Mouse (Mus musculus) gastrocnemius, adult 2 months (tissue): ENCODE data around the gene Rpl10-ps3. TPM values are rescaled to one million over a fixed set of nuclear protein-coding genes. Genes with fewer than 3 reads are reported as not detected.

ENCODE experiments used
- DNase-seq: peaks from one replicate; pipeline ENCODE4 v3.0.0; 2022
- H3K27ac ChIP-seq: fragments of 200-600 bp; 2 replicates; pipeline ENCODE4 v1.8.1; 2022; ENCODE audit warnings: mild to moderate bottlenecking
- H3K4me3 ChIP-seq: fragments of 200-600 bp; 2 replicates; pipeline ENCODE4 v1.8.1; 2022; ENCODE audit warnings: mild to moderate bottlenecking, moderate library complexity
- CTCF ChIP-seq: fragments of 200-600 bp; IDR thresholded peaks from 2 replicates; pipeline ENCODE4 v1.8.1; 2022; ENCODE audit warnings: antibody characterized with exemption, mild to moderate bottlenecking, moderate library complexity
- intact Hi-C: fragments of 180-260 bp; cut with DNase I; formaldehyde crosslinking; loops from one replicate; pipeline ENCODE4 v1.15.1; 2025
- long read RNA-seq, 2 experiments: library from polyadenylated mRNA; stranded (forward); transcript quantifications; one replicate each; pipeline ENCODE4 v2.0.0; 2021
- total RNA-seq, 2 experiments: library from RNA; stranded (reverse); gene quantifications; 2 replicates each; pipeline ENCODE4 v1.2.3; 2021

Gene Rpl10-ps3
- 100 to 1,000 TPM; 492 to 547 TPM for total RNA-seq
- long read RNA-seq, experiment 1, transcript Rpl10-ps3-201 (1 exons, 768 nt), result major isoform, 87 of 87 reads
- long read RNA-seq, experiment 1, partial matches to known transcripts, result 0 of 87 reads
- long read RNA-seq, experiment 1, other reads (novel, unspliced or antisense), result 0 of 87 reads
- long read RNA-seq, experiment 2, transcript Rpl10-ps3-201 (1 exons, 768 nt), result major isoform, 94 of 94 reads
- long read RNA-seq, experiment 2, partial matches to known transcripts, result 0 of 94 reads
- long read RNA-seq, experiment 2, other reads (novel, unspliced or antisense), result 0 of 94 reads

DNA sequence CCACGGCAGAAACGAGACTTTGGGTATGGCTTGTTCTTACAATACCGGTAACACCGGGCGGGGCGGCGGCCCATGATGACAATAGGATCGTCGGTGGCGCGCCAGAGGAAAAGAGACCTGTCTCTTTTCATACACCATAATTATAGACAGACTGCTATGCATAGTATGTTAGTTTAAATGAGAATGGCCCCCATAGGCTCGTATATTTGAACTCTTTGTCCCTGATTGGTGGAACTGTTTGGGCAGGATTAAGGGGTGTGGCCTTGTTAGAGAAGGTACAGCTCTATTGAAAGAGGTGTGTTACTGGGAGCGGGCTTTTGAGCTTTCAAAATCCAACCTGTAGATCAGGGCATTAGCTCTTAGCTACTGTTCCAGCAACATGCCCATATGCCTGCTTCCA, at the start of gene Rpl10-ps3:
TSS of gene Rpl10-ps3 (minus strand) at position 101 of the 400 bp plus-strand sequence.
- no peak within 1 kb of the TSS for H3K4me3 ChIP-seq
- H3K27ac ChIP-seq, result no peak within 1 kb of the TSS
- intact Hi-C loops, result no loop called here
- DNase-seq, result no peak
- TF ChIP-seq CTCF, result no peak

DNA sequence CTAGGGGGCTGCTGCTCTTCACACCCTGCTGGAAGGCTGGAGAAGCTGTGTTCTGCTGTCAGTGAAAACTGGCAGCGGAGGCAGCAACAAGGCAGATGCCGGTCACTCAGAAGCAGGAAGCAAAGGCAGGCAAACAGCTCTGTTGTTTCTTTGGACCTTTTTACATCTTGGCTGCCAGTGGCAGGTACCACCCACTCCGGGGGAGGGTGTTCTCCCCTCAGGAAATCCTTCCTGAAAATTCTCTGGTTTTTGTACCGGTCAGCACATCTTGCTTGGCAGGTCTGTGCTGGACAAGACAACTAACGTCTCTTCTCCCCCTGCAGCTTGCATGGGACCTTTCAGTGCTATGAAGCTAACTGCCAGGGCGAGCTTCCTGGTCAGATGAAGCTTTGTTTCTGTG, 30.8 kb upstream of the Rpl10-ps3 start:
- intact Hi-C loops, result no loop called here
- TF ChIP-seq CTCF, result no peak
- no peak for DNase-seq
- Histone ChIP-seq H3K4me3 (no peak overlapping the region), H3K27ac (no peak overlapping the region)

- no peak for DNase-seq
- intact Hi-C loops, result no loop called here
- no peak for TF ChIP-seq CTCF
- no peak overlapping the region for H3K27ac ChIP-seq
- no peak overlapping the region for H3K4me3 ChIP-seq
Observed at GRCm38 (mm10) chr9:50374666-50375065, 29.9 kb upstream of the Rpl10-ps3 start.

- Histone ChIP-seq H3K27ac (no peak overlapping the region), H3K4me3 (no peak overlapping the region)
- TF ChIP-seq CTCF, result no peak
- intact Hi-C loops, result no loop called here
- DNase-seq, result no peak
Observed at GRCm38 (mm10) chr9:50368551-50369297, 24.0 kb upstream of the Rpl10-ps3 start.

GRCm38 (mm10) chr9:50365059-50365780, 20.5 kb upstream of the Rpl10-ps3 start:
- no peak for DNase-seq
- H3K4me3 ChIP-seq, result no peak overlapping the region
- H3K27ac ChIP-seq, result no peak overlapping the region
- no peak for TF ChIP-seq CTCF
- intact Hi-C loops, result no loop called here

DNA sequence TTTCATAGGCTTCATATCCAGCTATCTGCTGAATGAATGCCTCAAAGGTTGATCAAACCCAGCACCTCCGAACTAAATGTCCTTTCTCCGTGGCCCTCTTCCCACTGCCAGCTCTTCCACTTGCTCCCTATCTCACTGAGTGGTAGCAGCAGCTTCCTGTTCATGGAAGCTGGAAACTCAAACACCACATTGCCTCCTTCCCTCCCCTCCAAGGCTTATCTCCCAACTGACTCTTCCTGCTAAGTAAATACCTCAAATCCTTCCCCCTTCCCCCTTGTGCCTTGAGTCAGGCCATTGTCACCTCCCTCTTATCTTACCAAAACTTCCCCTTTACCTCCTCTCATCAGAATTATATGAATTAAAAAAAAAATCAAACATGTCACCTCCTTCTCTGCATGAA, 19.2 kb upstream of the Rpl10-ps3 start:
- Histone ChIP-seq H3K27ac (no peak overlapping the region), H3K4me3 (no peak overlapping the region)
- intact Hi-C loops, result no loop called here
- no peak for TF ChIP-seq CTCF
- no peak for DNase-seq

GRCm38 (mm10) chr9:50363259-50363658, 18.5 kb upstream of the Rpl10-ps3 start:
- intact Hi-C loops, result no loop called here
- DNase-seq, result no peak
- no peak for TF ChIP-seq CTCF
- Histone ChIP-seq H3K27ac (no peak overlapping the region), H3K4me3 (no peak overlapping the region)

DNA sequence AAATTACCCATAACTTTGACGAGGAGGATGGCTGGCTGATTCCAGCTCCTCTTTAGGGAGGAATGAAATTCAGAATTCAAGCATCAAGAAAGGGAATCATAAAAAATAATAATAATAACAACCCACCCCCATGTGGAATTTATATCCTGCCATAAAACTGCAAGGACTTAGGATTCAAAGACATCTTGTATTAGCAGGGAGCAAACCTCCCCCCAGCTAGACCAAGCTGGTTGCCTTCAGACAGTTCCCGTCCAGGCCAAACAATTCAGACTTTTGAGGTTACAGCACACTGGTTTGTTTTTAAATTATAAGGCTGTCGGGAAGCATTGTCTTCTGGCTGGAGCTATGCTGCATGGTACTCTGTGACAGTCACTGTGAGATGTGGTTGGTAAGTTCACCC, 17.8 kb upstream of the Rpl10-ps3 start:
- no peak overlapping the region for H3K4me3 ChIP-seq
- no peak overlapping the region for H3K27ac ChIP-seq
- DNase-seq, result no peak
- TF ChIP-seq CTCF, result no peak
- intact Hi-C loops, result no loop called here

GRCm38 (mm10) chr9:50360370-50360769, 15.6 kb upstream of the Rpl10-ps3 start:
- intact Hi-C loops, result no loop called here
- Histone ChIP-seq H3K27ac (no peak overlapping the region), H3K4me3 (no peak overlapping the region)
- DNase-seq, result no peak
- TF ChIP-seq CTCF, result no peak

DNA sequence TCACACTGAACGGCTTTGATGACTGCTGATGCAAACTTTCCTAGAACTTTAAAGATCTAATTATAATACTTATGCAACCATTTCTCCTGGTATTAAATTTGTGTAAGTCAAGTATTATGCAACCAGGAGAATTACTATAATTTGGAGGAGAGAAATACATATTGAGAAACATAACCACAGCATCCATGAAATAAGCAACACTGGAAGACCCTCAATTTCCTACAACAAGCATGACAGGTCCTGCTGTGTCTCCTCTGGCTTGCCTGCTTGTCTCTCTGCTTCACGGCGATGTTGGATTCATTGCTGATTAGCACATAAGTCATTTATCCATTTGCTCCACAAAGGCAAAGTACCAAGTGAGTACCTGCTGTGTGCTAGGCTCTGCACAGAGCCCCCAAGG, 12.6 kb upstream of the Rpl10-ps3 start:
- H3K27ac ChIP-seq, result no peak overlapping the region
- no peak for DNase-seq
- intact Hi-C loops, result no loop called here
- no peak for TF ChIP-seq CTCF
- H3K4me3 ChIP-seq, result no peak overlapping the region

GRCm38 (mm10) chr9:50351746-50352145, 7.0 kb upstream of the Rpl10-ps3 start:
- TF ChIP-seq CTCF, result no peak
- no peak for DNase-seq
- intact Hi-C loops, result no loop called here
- no peak overlapping the region for H3K27ac ChIP-seq
- H3K4me3 ChIP-seq, result no peak overlapping the region

- intact Hi-C loops, result no loop called here
- H3K27ac ChIP-seq, result no peak overlapping the region
Observed at GRCm38 (mm10) chr9:50350571-50350970, 5.8 kb upstream of the Rpl10-ps3 start.

GRCm38 (mm10) chr9:50349156-50349555, 4.4 kb upstream of the Rpl10-ps3 start:
- Histone ChIP-seq H3K27ac (no peak overlapping the region), H3K4me3 (no peak overlapping the region)
- no peak for TF ChIP-seq CTCF
- DNase-seq, result no peak
- intact Hi-C loops, result no loop called here

More at GRCm38 (mm10) chr9:50350571-50350970, 5.8 kb upstream of the Rpl10-ps3 start:
- H3K4me3 ChIP-seq, result no peak overlapping the region
- TF ChIP-seq CTCF, result no peak
- DNase-seq, result no peak
